Mouse (Mus musculus): ENCODE results near the gene Gnpnat1. TPM values are rescaled to one million over a fixed set of nuclear protein-coding genes. Genes with fewer than 3 reads are reported as not detected.

Gene Gnpnat1
- total and polyA plus RNA-seq, 3 experiments: 3.6 to 15.7 (median 10.9) TPM

- Histone ChIP-seq H3K4me1 (ENCODE audit: control insufficient read depth, insufficient read depth, low read length) (peaks cover 6% of the 10 kb centered on the region), H3K79me2 (replicated peaks; ENCODE audit: control insufficient read depth, insufficient read depth, low read length) (no peaks in the 10 kb centered on the region), H3K9ac (ENCODE audit: low read depth, low read length) (no peak overlapping the region; the same call in 1 of the 2 replicates), H3K27ac (no peak overlapping the region), H3K36me3 (ENCODE audit: control insufficient read depth, insufficient read depth, low read length) (no peaks in the 10 kb centered on the region), H3K27me3 (ENCODE audit: control insufficient read depth, insufficient read depth, low read length) (no peaks in the 10 kb centered on the region), H3K4me3 (no peak overlapping the region)
- intact Hi-C loops (cut with DNase I): no loop called here
- 68% methylated on average over 19 of the region's 19 CpGs for WGBS
- DNase-seq: no peak
- no peak for TF ChIP-seq POLR2A (IDR thresholded peaks at IDR 0.05; ENCODE audit: insufficient read depth, low read depth, low read length)
- TF ChIP-seq EP300 (IDR thresholded peaks at IDR 0.05; ENCODE audit: insufficient read depth, low read depth, low read length): no peak
- no peak for TF ChIP-seq CTCF (IDR thresholded peaks at IDR 0.05)
These were observed 33.7 kb upstream of the Gnpnat1 start for GRCm38 (mm10) chr14:45438250-45438930.

GRCm38 (mm10) chr14:45434220-45434619, 29.5 kb upstream of the Gnpnat1 start:
- Histone ChIP-seq H3K27ac (no peak overlapping the region), H3K79me2 (replicated peaks; ENCODE audit: control insufficient read depth, insufficient read depth, low read length) (no peaks in the 10 kb centered on the region), H3K27me3 (ENCODE audit: control insufficient read depth, insufficient read depth, low read length) (no peaks in the 10 kb centered on the region), H3K36me3 (ENCODE audit: control insufficient read depth, insufficient read depth, low read length) (no peaks in the 10 kb centered on the region), H3K4me3 (no peak overlapping the region), H3K9ac (ENCODE audit: low read depth, low read length) (no peak overlapping the region), H3K4me1 (ENCODE audit: control insufficient read depth, insufficient read depth, low read length) (peaks cover 2% of the 10 kb centered on the region; the same call in 1 of the 2 replicates)
- DNase-seq: no peak
- 79% methylated on average over 6 of the region's 6 CpGs for WGBS
- TF ChIP-seq CTCF (IDR thresholded peaks at IDR 0.05): peak; percentile 79
- TF ChIP-seq EP300 (IDR thresholded peaks at IDR 0.05; ENCODE audit: insufficient read depth, low read depth, low read length): no peak
- intact Hi-C loops (cut with DNase I): no loop called here

GRCm38 (mm10) chr14:45432003-45432402, 27.3 kb upstream of the Gnpnat1 start:
- no peaks in the 10 kb centered on the region for H3K27me3 ChIP-seq (ENCODE audit: control insufficient read depth, insufficient read depth, low read length)
- H3K9ac ChIP-seq (ENCODE audit: low read depth, low read length): no peak overlapping the region
- H3K4me3 ChIP-seq: no peak overlapping the region
- WGBS: 72% methylated on average over 4 of the region's 4 CpGs
- TF ChIP-seq POLR2A (IDR thresholded peaks at IDR 0.05; ENCODE audit: insufficient read depth, low read depth, low read length): no peak
- TF ChIP-seq CTCF (IDR thresholded peaks at IDR 0.05): peak; percentile 80
- no peaks in the 10 kb centered on the region for H3K79me2 ChIP-seq (replicated peaks; ENCODE audit: control insufficient read depth, insufficient read depth, low read length)
- no peak for DNase-seq
- intact Hi-C loops (cut with DNase I): no loop called here
- H3K4me1 ChIP-seq (ENCODE audit: control insufficient read depth, insufficient read depth, low read length): no peaks in the 10 kb centered on the region
- no peaks in the 10 kb centered on the region for H3K36me3 ChIP-seq (ENCODE audit: control insufficient read depth, insufficient read depth, low read length)
- no peak overlapping the region for H3K27ac ChIP-seq

GRCm38 (mm10) chr14:45430066-45430842, 25.5 kb upstream of the Gnpnat1 start:
- TF ChIP-seq EP300 (IDR thresholded peaks at IDR 0.05; ENCODE audit: insufficient read depth, low read depth, low read length) (no peak), CTCF (IDR thresholded peaks at IDR 0.05) (no peak), POLR2A (IDR thresholded peaks at IDR 0.05; ENCODE audit: insufficient read depth, low read depth, low read length) (no peak)

GRCm38 (mm10) chr14:45423220-45423619, 18.5 kb upstream of the Gnpnat1 start:
- WGBS: 1% methylated on average over 5 of the region's 5 CpGs
- Histone ChIP-seq H3K27ac (no peak overlapping the region), H3K4me3 (no peak overlapping the region), H3K36me3 (ENCODE audit: control insufficient read depth, insufficient read depth, low read length) (no peaks in the 10 kb centered on the region), H3K27me3 (ENCODE audit: control insufficient read depth, insufficient read depth, low read length) (no peaks in the 10 kb centered on the region), H3K9ac (ENCODE audit: low read depth, low read length) (no peak overlapping the region), H3K79me2 (replicated peaks; ENCODE audit: control insufficient read depth, insufficient read depth, low read length) (no peaks in the 10 kb centered on the region), H3K4me1 (ENCODE audit: control insufficient read depth, insufficient read depth, low read length) (no peaks in the 10 kb centered on the region)
- DNase-seq: peak in 1 of 2 experiments; percentile 32
- TF ChIP-seq CTCF (IDR thresholded peaks at IDR 0.05) (peak; percentile 90), POLR2A (IDR thresholded peaks at IDR 0.05; ENCODE audit: insufficient read depth, low read depth, low read length) (no peak)
- intact Hi-C loops (cut with DNase I): loop anchor here (1.0 to 5.0 kb wide), 3 partner anchors 117 to 269 kb away; no protein-coding TSS in a partner anchor

More at GRCm38 (mm10) chr14:45430066-45430842, 25.5 kb upstream of the Gnpnat1 start:
- H3K4me1 ChIP-seq (ENCODE audit: control insufficient read depth, insufficient read depth, low read length): no peaks in the 10 kb centered on the region
- intact Hi-C loops (cut with DNase I): no loop called here
- no peaks in the 10 kb centered on the region for H3K36me3 ChIP-seq (ENCODE audit: control insufficient read depth, insufficient read depth, low read length)
- no peak overlapping the region for H3K27ac ChIP-seq
- no peaks in the 10 kb centered on the region for H3K27me3 ChIP-seq (ENCODE audit: control insufficient read depth, insufficient read depth, low read length)
- no peaks in the 10 kb centered on the region for H3K79me2 ChIP-seq (replicated peaks; ENCODE audit: control insufficient read depth, insufficient read depth, low read length)
- no peak overlapping the region for H3K9ac ChIP-seq (ENCODE audit: low read depth, low read length)
- no peak overlapping the region for H3K4me3 ChIP-seq
- WGBS: 92% methylated on average over 13 of the region's 13 CpGs
- no peak for DNase-seq

GRCm38 (mm10) chr14:45422371-45422770, 17.7 kb upstream of the Gnpnat1 start:
- H3K27ac ChIP-seq: no peak overlapping the region
- H3K79me2 ChIP-seq (replicated peaks; ENCODE audit: control insufficient read depth, insufficient read depth, low read length): no peaks in the 10 kb centered on the region
- intact Hi-C loops (cut with DNase I): loop anchor here (5.0 kb wide), 1 partner anchor 270 kb away; no protein-coding TSS in a partner anchor

More at GRCm38 (mm10) chr14:45422371-45422770, 17.7 kb upstream of the Gnpnat1 start:
- H3K27me3 ChIP-seq (ENCODE audit: control insufficient read depth, insufficient read depth, low read length): no peaks in the 10 kb centered on the region
- no peak for DNase-seq
- H3K36me3 ChIP-seq (ENCODE audit: control insufficient read depth, insufficient read depth, low read length): no peaks in the 10 kb centered on the region
- 57% methylated on average over 4 of the region's 4 CpGs for WGBS
- TF ChIP-seq POLR2A (IDR thresholded peaks at IDR 0.05; ENCODE audit: insufficient read depth, low read depth, low read length) (no peak), CTCF (IDR thresholded peaks at IDR 0.05) (no peak), EP300 (IDR thresholded peaks at IDR 0.05; ENCODE audit: insufficient read depth, low read depth, low read length) (no peak)
- H3K4me1 ChIP-seq (ENCODE audit: control insufficient read depth, insufficient read depth, low read length): no peaks in the 10 kb centered on the region
- H3K9ac ChIP-seq (ENCODE audit: low read depth, low read length): no peak overlapping the region
- no peak overlapping the region for H3K4me3 ChIP-seq

Measured in heart, adult 2 months (tissue).